Mouse (Mus musculus) hindbrain, embryonic 11.5 days (tissue): ENCODE measurements at regions not wholly inside any gene's neighbourhood (a gene's known extent, or its start where the extent isn't known, plus 50 kb on each side); places are given as distances from the start of the nearest gene placed in this dataset.

ENCODE experiments used
- ATAC-seq: fragments of 200-750 bp; cut with Nextera tagmentation; 2 replicates; pipeline ENCODE4 v1.8.0; 2017; ENCODE audit warnings: mild to moderate bottlenecking, moderate TSS enrichment, moderate library complexity; ENCODE audit not compliant: low FRiP score
- DNase-seq: peaks from one replicate; pipeline ENCODE4 v3.0.0-alpha.2; 2015; ENCODE audit warnings: low spot score
- H3K27ac ChIP-seq: fragments of 300-500 bp; sonication (generic); 2 replicates; pipeline ENCODE4 v1.5.1; 2014; ENCODE audit warnings: mild to moderate bottlenecking, low read depth, low read length
- H3K27me3 ChIP-seq: fragments of 300-500 bp; sonication (generic); 2 replicates; pipeline ENCODE4 v1.6.1; 2014; ENCODE audit warnings: mild to moderate bottlenecking, low read length, moderate library complexity, mixed read lengths; ENCODE audit not compliant: control insufficient read depth, insufficient read depth
- H3K36me3 ChIP-seq: fragments of 300-500 bp; sonication (generic); 2 replicates; pipeline ENCODE4 v1.6.1; 2014; ENCODE audit warnings: mild to moderate bottlenecking, low read length, moderate library complexity, mixed read lengths; ENCODE audit not compliant: control insufficient read depth, insufficient read depth
- H3K4me1 ChIP-seq: fragments of 300-500 bp; sonication (generic); replicated peaks from 2 replicates; pipeline ENCODE4 v1.6.1; 2014; ENCODE audit warnings: low read length, mixed read lengths; ENCODE audit not compliant: control insufficient read depth, insufficient read depth
- H3K4me2 ChIP-seq: fragments of 300-500 bp; sonication (generic); replicated peaks from 2 replicates; pipeline ENCODE4 v1.6.1; 2014; ENCODE audit warnings: mild to moderate bottlenecking, low read depth, low read length
- H3K4me3 ChIP-seq: fragments of 300-500 bp; sonication (generic); 2 replicates; pipeline ENCODE4 v1.5.1; 2014; ENCODE audit warnings: low read depth, low read length
- H3K9ac ChIP-seq: fragments of 300-500 bp; sonication (generic); 2 replicates; pipeline ENCODE4 v1.6.1; 2014; ENCODE audit warnings: low read depth, low read length
- H3K9me3 ChIP-seq: fragments of 300-500 bp; sonication (generic); 2 replicates; pipeline ENCODE4 v1.6.1; 2016; ENCODE audit warnings: low read length; ENCODE audit not compliant: control insufficient read depth
- whole genome bisulfite sequencing: fragments of 180-500 bp; shearing (Covaris S2); extraction: QIAGEN DNeasy Blood & Tissue Kit; methylation state at CpG from one replicate; pipeline ENCODE4 v1.1.7; 2014; 5-methylcytosine and 5-hydroxymethylcytosine counted together

- H3K4me1 ChIP-seq, result no peaks in the 10 kb centered on the region
- WGBS, result 70% methylated on average over 6 of the region's 6 CpGs
- no peaks in the 10 kb centered on the region for H3K36me3 ChIP-seq
- peak overlapping the region; percentile 61; the same call in 1 of the 2 replicates for H3K27ac ChIP-seq
- H3K4me3 ChIP-seq, result no peak overlapping the region
- no peak overlapping the region for H3K9ac ChIP-seq
- ATAC-seq (peak; percentile 74), DNase-seq (no peak)
- H3K9me3 ChIP-seq, result no peaks in the 10 kb centered on the region
- no peak overlapping the region for H3K4me2 ChIP-seq
- H3K27me3 ChIP-seq, result no peaks in the 10 kb centered on the region
Observed at GRCm38 (mm10) chr11:17393832-17394231, 136.5 kb downstream of the C1d start.

- 13% methylated on average over 1 of the region's 1 CpGs for WGBS
- peak; percentile 67 for ATAC-seq
Observed at GRCm38 (mm10) chr11:17414531-17414930, 157.2 kb downstream of the C1d start.

GRCm38 (mm10) chr11:17415144-17415543 is 157.8 kb downstream of the C1d start:
- Histone ChIP-seq H3K4me3 (no peak overlapping the region), H3K4me2 (no peak overlapping the region), H3K27ac (no peak overlapping the region), H3K36me3 (no peaks in the 10 kb centered on the region), H3K4me1 (no peaks in the 10 kb centered on the region), H3K27me3 (no peaks in the 10 kb centered on the region), H3K9ac (no peak overlapping the region), H3K9me3 (no peaks in the 10 kb centered on the region)
- 51% methylated on average over 1 of the region's 1 CpGs for WGBS
- DNase-seq (no peak), ATAC-seq (no peak)

More at GRCm38 (mm10) chr11:17414531-17414930, 157.2 kb downstream of the C1d start:
- Histone ChIP-seq H3K9ac (no peak overlapping the region), H3K4me2 (no peak overlapping the region), H3K4me1 (no peaks in the 10 kb centered on the region), H3K27me3 (no peaks in the 10 kb centered on the region), H3K9me3 (no peaks in the 10 kb centered on the region), H3K36me3 (no peaks in the 10 kb centered on the region), H3K4me3 (no peak overlapping the region), H3K27ac (no peak overlapping the region)
- DNase-seq, result peak; percentile 44

- Histone ChIP-seq H3K9ac (no peak overlapping the region), H3K4me1 (no peaks in the 10 kb centered on the region), H3K9me3 (no peaks in the 10 kb centered on the region), H3K4me3 (no peak overlapping the region), H3K27ac (no peak overlapping the region), H3K4me2 (no peak overlapping the region), H3K36me3 (no peaks in the 10 kb centered on the region), H3K27me3 (no peaks in the 10 kb centered on the region)
- WGBS, result 70% methylated on average over 4 of the region's 4 CpGs
- ATAC-seq (peak; percentile 59), DNase-seq (no peak)
Observed at GRCm38 (mm10) chr11:17417656-17418289, 160.4 kb downstream of the C1d start.

- 68% methylated on average over 4 of the region's 4 CpGs for WGBS
- ATAC-seq, result no peak
- Histone ChIP-seq H3K36me3 (no peaks in the 10 kb centered on the region), H3K4me2 (no peak overlapping the region), H3K4me1 (no peaks in the 10 kb centered on the region), H3K9ac (no peak overlapping the region), H3K9me3 (no peaks in the 10 kb centered on the region), H3K27me3 (no peaks in the 10 kb centered on the region), H3K4me3 (no peak overlapping the region), H3K27ac (no peak overlapping the region)
- DNase-seq, result no peak
Observed at GRCm38 (mm10) chr11:17442133-17442532, 184.8 kb downstream of the C1d start.

GRCm38 (mm10) chr11:17449289-17449688 is 191.9 kb downstream of the C1d start:
- H3K4me1 ChIP-seq, result no peaks in the 10 kb centered on the region
- no peak overlapping the region for H3K4me2 ChIP-seq
- no peaks in the 10 kb centered on the region for H3K36me3 ChIP-seq
- no peak overlapping the region for H3K4me3 ChIP-seq
- WGBS, result 87% methylated on average over 7 of the region's 7 CpGs
- ATAC-seq, result no peak; the same call in 1 of the 2 replicates
- H3K27ac ChIP-seq, result no peak overlapping the region
- no peak overlapping the region for H3K9ac ChIP-seq
- DNase-seq, result no peak
- no peaks in the 10 kb centered on the region for H3K27me3 ChIP-seq
- no peaks in the 10 kb centered on the region for H3K9me3 ChIP-seq

GRCm38 (mm10) chr11:17450360-17451045 is 193.1 kb downstream of the C1d start:
- H3K27me3 ChIP-seq, result no peaks in the 10 kb centered on the region
- no peak overlapping the region for H3K27ac ChIP-seq
- no peaks in the 10 kb centered on the region for H3K9me3 ChIP-seq
- H3K9ac ChIP-seq, result no peak overlapping the region
- no peaks in the 10 kb centered on the region for H3K36me3 ChIP-seq
- no peak for DNase-seq
- no peak overlapping the region for H3K4me2 ChIP-seq
- no peak overlapping the region for H3K4me3 ChIP-seq
- peak; percentile 49; the same call in 1 of the 2 replicates for ATAC-seq
- WGBS, result 70% methylated on average over 7 of the region's 7 CpGs
- H3K4me1 ChIP-seq, result no peaks in the 10 kb centered on the region

GRCm38 (mm10) chr11:17451451-17451850 is 194.1 kb downstream of the C1d start:
- no peak overlapping the region for H3K27ac ChIP-seq
- ATAC-seq, result no peak
- 90% methylated on average over 2 of the region's 2 CpGs for WGBS
- H3K4me1 ChIP-seq, result no peaks in the 10 kb centered on the region
- H3K4me2 ChIP-seq, result no peak overlapping the region
- no peaks in the 10 kb centered on the region for H3K36me3 ChIP-seq
- H3K9ac ChIP-seq, result no peak overlapping the region
- H3K9me3 ChIP-seq, result no peaks in the 10 kb centered on the region
- DNase-seq, result no peak
- H3K27me3 ChIP-seq, result no peaks in the 10 kb centered on the region
- no peak overlapping the region for H3K4me3 ChIP-seq

GRCm38 (mm10) chr11:17453530-17453929 is 196.2 kb downstream of the C1d start:
- Histone ChIP-seq H3K36me3 (no peaks in the 10 kb centered on the region), H3K9me3 (no peaks in the 10 kb centered on the region), H3K4me3 (no peak overlapping the region), H3K4me2 (no peak overlapping the region), H3K4me1 (no peaks in the 10 kb centered on the region), H3K27ac (no peak overlapping the region), H3K9ac (no peak overlapping the region), H3K27me3 (no peaks in the 10 kb centered on the region)
- no peak for ATAC-seq
- no peak for DNase-seq
- WGBS, result 73% methylated on average over 9 of the region's 9 CpGs
